Mouse (Mus musculus) B cell, adult 62 days (primary cell): ENCODE measurements around the gene Megf8. TPM values are rescaled to one million over a fixed set of nuclear protein-coding genes. Genes with fewer than 3 reads are reported as not detected.

Source experiments
- total RNA-seq: library from RNA; stranded (reverse); gene quantifications from 4 replicates; pipeline ENCODE4 v1.2.4, GENCODE M21; 2023

Gene Megf8
- total RNA-seq: 1.9 to 2.4 TPM (median 2.3 TPM) in 4 replicates

GRCm38 (mm10) chr7:25316532-25317445 lies at the start of gene Megf8:
TSS of gene Megf8 (plus strand) at chr7:25317164.

GRCm38 (mm10) chr7:25267301-25267750 lies 49.6 kb upstream of the Megf8 start, which contains the start of gene Cic:
TSS of gene Cic (plus strand) at chr7:25267704.

GRCm38 (mm10) chr7:25297454-25298325 lies 19.3 kb upstream of the Megf8 start, which contains the start of gene Pafah1b3:
TSS of gene Pafah1b3 (minus strand) at chr7:25297986.

GRCm38 (mm10) chr7:25301063-25301462 lies 15.9 kb upstream of the Megf8 start, which contains the start of gene Prr19:
TSS of gene Prr19 (plus strand) at chr7:25301411.

GRCm38 (mm10) chr7:25305956-25306613 lies 10.9 kb upstream of the Megf8 start, which contains the start of gene Tmem145:
TSS of gene Tmem145 (plus strand) at chr7:25306106.

GRCm38 (mm10) chr7:25369058-25369749 lies 52.2 kb downstream of the Megf8 start, which contains the start of gene Cnfn:
TSS of gene Cnfn (minus strand) at chr7:25369724.

GRCm38 (mm10) chr7:25398610-25399009 lies 81.6 kb downstream of the Megf8 start, which contains the start of gene Lipe:
TSS of gene Lipe (minus strand) at chr7:25398710.

GRCm38 (mm10) chr7:25412833-25413441 lies 96.0 kb downstream of the Megf8 start, which contains the start of gene Cxcl17:
TSS of gene Cxcl17 (minus strand) at chr7:25412886.

Other genes with a start within 250 kb of the Megf8 start
- gene Grik5, start 244.8 kb upstream of the Megf8 start, total RNA-seq: 1.8 to 4.9 TPM (median 3.5 TPM) in 4 replicates
- gene Zfp574, start 244.6 kb upstream of the Megf8 start, total RNA-seq: 11.8 to 16.2 TPM (median 13.1 TPM) in 4 replicates
- 169 to 195 TPM (median 186 TPM) in 4 replicates for gene Pou2f2, start 137.4 kb upstream of the Megf8 start, total RNA-seq
- 95.4 to 116 TPM (median 97.6 TPM) in 4 replicates for gene Dedd2, start 96.5 kb upstream of the Megf8 start, total RNA-seq
- 13.8 to 17.0 TPM (median 15.0 TPM) in 4 replicates for gene Zfp526, start 95.7 kb upstream of the Megf8 start, total RNA-seq
- gene Gsk3a, start 79.3 kb upstream of the Megf8 start, total RNA-seq: 81.1 to 85.7 TPM (median 84.3 TPM) in 4 replicates
- gene Erf, start 66.4 kb upstream of the Megf8 start, total RNA-seq: 15.6 to 21.6 TPM (median 20.3 TPM) in 4 replicates
- 308 to 353 TPM (median 332 TPM) in 4 replicates for gene Cic, start 49.5 kb upstream of the Megf8 start, total RNA-seq
- 45.1 to 61.2 TPM (median 47.3 TPM) in 4 replicates for gene Pafah1b3, start 19.2 kb upstream of the Megf8 start, total RNA-seq
- 0.48 TPM in 1 of 4 replicates, not detected in the others for gene Prr19, start 15.8 kb upstream of the Megf8 start, total RNA-seq
- not detected in 4 replicates for gene Tmem145, start 11.1 kb upstream of the Megf8 start, total RNA-seq
- gene Cnfn, start 52.6 kb downstream of the Megf8 start, total RNA-seq: not detected in 4 replicates
- gene Lipe, start 81.5 kb downstream of the Megf8 start, total RNA-seq: 29.9 to 35.4 TPM (median 33.8 TPM) in 4 replicates
- gene Cxcl17, start 95.7 kb downstream of the Megf8 start, total RNA-seq: not detected in 4 replicates
- 42.2 to 47.3 TPM (median 44.1 TPM) in 4 replicates for gene Ceacam1, start 160.4 kb downstream of the Megf8 start, total RNA-seq
- 8.2 to 9.3 TPM (median 8.7 TPM) in 4 replicates for gene Ceacam2, start 222.7 kb downstream of the Megf8 start, total RNA-seq